Mouse (Mus musculus) C2C12 (cell line): ENCODE results near the gene Cda.

Experiments
- CTCF ChIP-seq: IDR thresholded peaks from one replicate; pipeline ENCODE4 v1.5.1; 2011; ENCODE audit not compliant: control insufficient read depth, insufficient read depth, insufficient read length
- USF1 ChIP-seq: IDR thresholded peaks from one replicate; pipeline ENCODE4 v1.6.1; 2011; ENCODE audit warnings: low read depth, mild to moderate bottlenecking, control low read depth, moderate library complexity

DNA sequence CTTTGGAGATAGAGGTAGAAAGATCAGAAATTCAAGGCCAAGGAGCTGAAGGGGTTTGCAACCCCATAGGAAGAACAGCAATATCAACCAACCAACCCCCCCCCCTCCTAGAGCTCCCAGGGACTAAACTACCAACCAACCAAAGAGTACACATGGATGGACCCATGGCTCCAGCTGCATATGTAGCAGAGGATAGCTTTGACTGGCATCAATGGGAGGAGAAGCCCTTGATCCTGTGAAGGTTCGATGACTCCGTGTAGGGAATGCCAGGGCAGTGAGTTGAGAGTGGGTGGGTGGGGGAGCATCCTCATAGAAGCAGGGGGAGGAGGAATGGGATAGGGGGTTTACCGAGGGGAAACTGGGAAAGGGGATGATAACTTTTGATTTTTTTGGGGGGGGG is 43.3 kb downstream of the Cda start:
- no peak for TF ChIP-seq CTCF
- TF ChIP-seq USF1 = no peak
